Mouse (Mus musculus): ENCODE results near the gene Golm1. TPM values are rescaled to one million over a fixed set of nuclear protein-coding genes. Genes with fewer than 3 reads are reported as not detected.
A peak's percentile ranks its signal among the peaks of the same experiment; 100 is the strongest.
"Not testable (repeated sequence)": the region's sequence is repeated elsewhere in the genome, so short reads cannot be mapped to it uniquely, and the experiment has no call there.

The Golm1 gene
- total and polyA plus RNA-seq, 2 experiments = 1.2 to 3.6 TPM

DNA sequence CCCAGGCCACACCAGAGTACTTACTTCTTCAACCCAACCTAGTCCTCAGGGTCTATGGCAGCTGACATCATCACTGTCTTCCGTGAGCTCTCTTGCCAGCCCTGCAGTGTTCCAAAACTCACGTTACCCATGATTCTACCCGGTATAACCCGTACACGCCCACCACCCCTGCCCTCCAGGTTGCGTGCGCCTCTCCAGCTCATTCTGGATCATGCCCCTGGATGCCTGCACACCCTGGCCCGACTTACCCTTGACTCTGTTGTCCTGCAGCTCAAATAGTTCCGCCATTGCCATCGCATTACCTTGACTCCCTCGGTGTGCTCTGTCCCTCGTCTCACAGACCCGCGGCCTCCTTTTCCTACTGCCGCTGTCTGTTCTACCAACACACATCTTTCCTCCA is 34.6 kb upstream of the Golm1 start, which contains the start of gene Spata31d1a:
TSS of gene Spata31d1a (minus strand) at position 101 of the 400 bp plus-strand sequence.
- no peak within 1 kb of the TSS for H3K9ac ChIP-seq (ENCODE audit: low read depth, low read length)
- H3K79me2 ChIP-seq (ENCODE audit: control insufficient read depth, insufficient read depth, low read length) = no peaks in the 10 kb centered on the region
- no peaks in the 10 kb centered on the region; the same call in 1 of the 2 replicates for H3K27me3 ChIP-seq (ENCODE audit: control insufficient read depth, insufficient read depth, low read length)
- TF ChIP-seq POLR2A (IDR thresholded peaks at IDR 0.05; ENCODE audit: extremely low read depth, insufficient read depth, low read length) (no peak), CTCF (IDR thresholded peaks at IDR 0.05; ENCODE audit: low read depth, low read length) (no peak)
- H3K36me3 ChIP-seq (ENCODE audit: control insufficient read depth, insufficient read depth, low read length) = no peaks in the 10 kb centered on the region
- 92% methylated on average over 15 of the region's 15 CpGs for WGBS
- H3K27ac ChIP-seq (replicated peaks; ENCODE audit: insufficient read depth, low read depth, low read length) = no peak within 1 kb of the TSS
- no peak for DNase-seq (ENCODE audit: extremely low read depth, low read depth, low spot score)
- no peak within 1 kb of the TSS for H3K4me3 ChIP-seq (ENCODE audit: insufficient read depth, low read depth, low read length)
- H3K4me1 ChIP-seq (ENCODE audit: control insufficient read depth, insufficient read depth, low read length) = no peaks in the 10 kb centered on the region

DNA sequence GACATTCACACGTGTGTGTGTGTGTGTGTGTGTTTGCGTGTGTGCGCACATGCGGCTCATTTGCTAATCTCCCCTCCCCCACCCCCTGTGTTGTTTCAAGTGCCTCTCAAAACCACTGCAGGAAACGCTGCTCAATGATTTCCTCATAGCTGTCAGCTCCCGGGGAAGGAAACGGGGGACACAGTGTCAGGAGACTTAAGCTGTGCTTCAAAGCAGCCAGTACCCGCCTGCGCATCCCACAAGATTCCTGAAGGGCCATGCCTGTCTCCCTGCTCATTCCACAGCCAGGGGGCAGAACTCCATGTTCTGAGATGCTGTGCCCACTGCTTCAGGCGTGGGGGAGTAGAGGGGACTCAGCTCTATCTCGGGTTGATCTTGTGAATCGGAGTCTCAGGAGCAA is 29.0 kb upstream of the Golm1 start:
- no peak overlapping the region for H3K9ac ChIP-seq (ENCODE audit: low read depth, low read length)
- no peaks in the 10 kb centered on the region for H3K79me2 ChIP-seq (ENCODE audit: control insufficient read depth, insufficient read depth, low read length)
- H3K36me3 ChIP-seq (ENCODE audit: control insufficient read depth, insufficient read depth, low read length) = no peaks in the 10 kb centered on the region
- TF ChIP-seq POLR2A (IDR thresholded peaks at IDR 0.05; ENCODE audit: extremely low read depth, insufficient read depth, low read length) (no peak), CTCF (IDR thresholded peaks at IDR 0.05; ENCODE audit: low read depth, low read length) (peak; percentile 17; the same call in 1 of the 2 replicates)
- no peak overlapping the region for H3K4me3 ChIP-seq (ENCODE audit: insufficient read depth, low read depth, low read length)
- no peaks in the 10 kb centered on the region for H3K4me1 ChIP-seq (ENCODE audit: control insufficient read depth, insufficient read depth, low read length)
- H3K27ac ChIP-seq (replicated peaks; ENCODE audit: insufficient read depth, low read depth, low read length) = no peak overlapping the region
- WGBS = 51% methylated on average over 12 of the region's 12 CpGs
- no peak for DNase-seq (ENCODE audit: extremely low read depth, low read depth, low spot score)
- H3K27me3 ChIP-seq (ENCODE audit: control insufficient read depth, insufficient read depth, low read length) = no peaks in the 10 kb centered on the region

DNA sequence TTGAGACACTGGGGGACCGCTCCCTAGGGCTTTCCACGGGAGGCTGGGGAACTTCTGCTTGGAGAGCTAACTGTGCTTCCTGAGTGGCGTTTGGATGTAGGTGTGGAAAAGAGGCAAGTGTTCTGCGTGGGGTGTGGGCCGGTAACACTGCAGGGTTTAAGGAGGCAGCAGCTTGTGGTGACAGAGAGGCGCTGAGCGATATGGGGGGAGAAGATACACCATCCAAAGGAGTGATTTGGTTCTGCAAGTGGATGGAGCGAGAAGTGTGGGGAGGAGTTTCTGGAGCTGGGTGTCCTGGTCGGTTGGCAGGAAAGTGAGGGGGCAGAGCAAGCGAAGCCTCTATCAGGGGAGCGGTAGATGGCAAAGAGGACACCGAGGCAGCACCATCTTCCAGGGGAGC is 27.9 kb upstream of the Golm1 start:
- Histone ChIP-seq H3K27ac (replicated peaks; ENCODE audit: insufficient read depth, low read depth, low read length) (no peak overlapping the region), H3K4me1 (ENCODE audit: control insufficient read depth, insufficient read depth, low read length) (no peaks in the 10 kb centered on the region), H3K36me3 (ENCODE audit: control insufficient read depth, insufficient read depth, low read length) (no peaks in the 10 kb centered on the region), H3K79me2 (ENCODE audit: control insufficient read depth, insufficient read depth, low read length) (no peaks in the 10 kb centered on the region), H3K4me3 (ENCODE audit: insufficient read depth, low read depth, low read length) (no peak overlapping the region), H3K27me3 (ENCODE audit: control insufficient read depth, insufficient read depth, low read length) (no peaks in the 10 kb centered on the region), H3K9ac (ENCODE audit: low read depth, low read length) (no peak overlapping the region)
- no peak for DNase-seq (ENCODE audit: extremely low read depth, low read depth, low spot score)
- TF ChIP-seq POLR2A (IDR thresholded peaks at IDR 0.05; ENCODE audit: extremely low read depth, insufficient read depth, low read length) (no peak), CTCF (IDR thresholded peaks at IDR 0.05; ENCODE audit: low read depth, low read length) (no peak)
- 90% methylated on average over 12 of the region's 12 CpGs for WGBS

DNA sequence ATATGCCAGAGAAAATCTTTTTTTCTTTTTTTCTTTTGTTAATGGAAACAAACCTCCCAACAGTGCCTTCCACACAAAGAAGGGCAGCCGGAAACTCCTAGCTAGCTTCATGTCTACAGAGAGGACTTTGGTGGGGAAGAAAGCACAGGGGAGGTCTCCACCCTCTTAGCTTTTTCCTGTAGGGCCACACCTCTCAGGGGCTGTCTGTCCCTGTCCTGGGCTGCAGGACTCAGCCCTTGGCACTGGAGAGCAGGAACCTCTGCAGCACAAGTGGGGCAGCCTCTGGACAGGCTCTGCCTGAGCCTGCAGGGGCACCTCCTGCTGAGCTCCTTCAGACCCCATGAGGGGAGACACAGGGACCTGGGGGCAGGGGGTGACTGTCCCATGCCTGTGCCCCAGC is 24.5 kb upstream of the Golm1 start:
- H3K4me1 ChIP-seq (ENCODE audit: control insufficient read depth, insufficient read depth, low read length); DNase-seq (ENCODE audit: extremely low read depth, low read depth, low spot score); H3K9ac ChIP-seq (ENCODE audit: low read depth, low read length); H3K27me3 ChIP-seq (ENCODE audit: control insufficient read depth, insufficient read depth, low read length); H3K36me3 ChIP-seq (ENCODE audit: control insufficient read depth, insufficient read depth, low read length); H3K27ac ChIP-seq (replicated peaks; ENCODE audit: insufficient read depth, low read depth, low read length); H3K4me3 ChIP-seq (ENCODE audit: insufficient read depth, low read depth, low read length); H3K79me2 ChIP-seq (ENCODE audit: control insufficient read depth, insufficient read depth, low read length): not testable (repeated sequence)
- 100% methylated on average over 1 of the region's 1 CpGs for WGBS

DNA sequence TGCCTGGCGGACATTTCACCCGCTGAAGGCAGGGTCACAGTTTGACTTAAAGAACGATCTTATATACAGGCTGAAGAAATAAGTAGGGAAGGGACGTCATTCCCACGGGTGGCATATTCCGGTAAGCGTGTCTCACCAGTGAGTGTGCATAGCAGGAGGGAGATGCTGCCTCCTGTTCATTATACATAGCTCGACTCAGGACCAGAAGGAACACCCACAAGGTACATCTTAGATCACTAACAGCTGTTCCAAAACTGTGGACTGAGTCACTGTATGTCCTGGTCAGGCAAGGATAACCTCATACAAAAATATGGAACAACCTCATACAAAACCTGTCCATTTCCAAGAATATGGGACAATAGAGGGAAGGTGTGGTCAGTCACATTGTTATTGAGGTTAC is 23.5 kb upstream of the Golm1 start:
- Histone ChIP-seq H3K36me3 (ENCODE audit: control insufficient read depth, insufficient read depth, low read length) (no peaks in the 10 kb centered on the region), H3K4me1 (ENCODE audit: control insufficient read depth, insufficient read depth, low read length) (no peaks in the 10 kb centered on the region), H3K9ac (ENCODE audit: low read depth, low read length) (no peak overlapping the region), H3K4me3 (ENCODE audit: insufficient read depth, low read depth, low read length) (no peak overlapping the region), H3K79me2 (ENCODE audit: control insufficient read depth, insufficient read depth, low read length) (no peaks in the 10 kb centered on the region), H3K27me3 (ENCODE audit: control insufficient read depth, insufficient read depth, low read length) (no peaks in the 10 kb centered on the region), H3K27ac (replicated peaks; ENCODE audit: insufficient read depth, low read depth, low read length) (no peak overlapping the region)
- WGBS = 95% methylated on average over 8 of the region's 8 CpGs
- no peak for DNase-seq (ENCODE audit: extremely low read depth, low read depth, low spot score)
- TF ChIP-seq POLR2A (IDR thresholded peaks at IDR 0.05; ENCODE audit: extremely low read depth, insufficient read depth, low read length) (no peak), CTCF (IDR thresholded peaks at IDR 0.05; ENCODE audit: low read depth, low read length) (no peak)

DNA sequence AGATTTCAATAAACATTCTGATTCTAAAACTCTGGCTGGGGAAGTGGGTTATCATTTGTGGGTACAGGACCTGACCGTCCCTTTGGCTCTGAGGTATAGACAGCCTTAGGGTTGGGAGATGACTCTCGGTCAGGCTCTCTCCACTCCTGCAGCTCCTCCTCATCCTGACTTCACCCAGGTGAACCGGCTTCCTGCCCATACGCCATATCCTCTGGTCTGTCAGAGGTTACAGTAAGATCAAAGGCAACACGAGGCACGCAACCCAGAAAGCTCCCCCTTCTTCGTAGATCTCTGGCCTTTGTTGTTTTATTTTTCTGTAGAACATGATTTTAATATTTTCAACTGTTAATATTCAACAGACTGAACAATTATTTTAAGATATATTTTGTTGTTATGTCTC is 20.2 kb upstream of the Golm1 start:
- no peak for DNase-seq (ENCODE audit: extremely low read depth, low read depth, low spot score)
- WGBS = 90% methylated on average over 7 of the region's 7 CpGs
- no peaks in the 10 kb centered on the region for H3K27me3 ChIP-seq (ENCODE audit: control insufficient read depth, insufficient read depth, low read length)
- no peak overlapping the region for H3K9ac ChIP-seq (ENCODE audit: low read depth, low read length)
- no peak overlapping the region for H3K27ac ChIP-seq (replicated peaks; ENCODE audit: insufficient read depth, low read depth, low read length)
- H3K4me1 ChIP-seq (ENCODE audit: control insufficient read depth, insufficient read depth, low read length) = no peaks in the 10 kb centered on the region
- no peaks in the 10 kb centered on the region for H3K36me3 ChIP-seq (ENCODE audit: control insufficient read depth, insufficient read depth, low read length)
- H3K79me2 ChIP-seq (ENCODE audit: control insufficient read depth, insufficient read depth, low read length) = no peaks in the 10 kb centered on the region
- TF ChIP-seq POLR2A (IDR thresholded peaks at IDR 0.05; ENCODE audit: extremely low read depth, insufficient read depth, low read length) (no peak), CTCF (IDR thresholded peaks at IDR 0.05; ENCODE audit: low read depth, low read length) (no peak)
- H3K4me3 ChIP-seq (ENCODE audit: insufficient read depth, low read depth, low read length) = no peak overlapping the region
